Mouse (Mus musculus) megakaryocyte, embryonic 14.5 days (primary cell): ENCODE results near the gene Rps11.

Experiments used
- FLI1 ChIP-seq: IDR thresholded peaks from 2 replicates; pipeline ENCODE4 v1.6.1; 2012; ENCODE audit warnings: low read length, inconsistent platforms, mixed read lengths
- GATA1 ChIP-seq: IDR thresholded peaks from 3 replicates; pipeline ENCODE4 v1.6.1; 2012; ENCODE audit warnings: mixed read lengths, low read length, inconsistent platforms, borderline replicate concordance

DNA sequence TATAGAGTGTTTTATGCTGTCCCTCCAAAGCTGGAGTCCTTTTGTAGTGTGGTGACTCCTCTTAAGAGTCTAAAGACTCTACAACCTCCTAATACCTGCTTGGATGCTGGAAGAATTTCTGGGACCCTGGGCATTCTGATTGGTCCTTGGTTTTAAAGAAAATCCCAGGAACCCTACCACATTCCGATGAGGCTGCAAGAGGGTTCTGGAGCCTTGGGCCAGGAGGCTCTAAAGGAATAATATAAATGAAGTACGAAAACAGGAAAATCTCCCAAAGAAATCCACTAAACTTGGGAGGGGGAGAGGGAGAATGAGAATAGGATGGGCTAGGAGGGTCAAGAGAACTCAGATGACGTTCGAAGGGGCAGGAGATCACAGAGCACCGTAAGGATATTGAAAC, 29.3 kb upstream of the Rps11 start:
- TF ChIP-seq GATA1 (no peak), FLI1 (no peak)
